Comparison of ENCODE assay signal across 9 mouse cellular contexts in genomic region chr19:33065274-33066200, GRCm38 (mm10).
A peak's percentile ranks its signal among the peaks of the same experiment; 100 is the strongest.
DNase-seq lines count a peak whose midpoint lies in the region; ATAC-seq lines count a peak whose summit lies in the region.
"Had no signal": no experiment of that assay in that cellular context is flagged by ENCODE, and none has a peak within 500 bp of the region (broad histone marks: within the 10 kb centered on the region; RNA-seq: fewer than 3 reads in every experiment).

No protein-coding gene starts in this region.

- WGBS in kidney, embryonic 15.5 days: 78% methylated on average over 19 of the region's 19 CpGs
- WGBS in kidney, embryonic 16.5 days: 71% methylated on average over 19 of the region's 19 CpGs
- WGBS in embryonic facial prominence, embryonic 14.5 days: 30% methylated on average over 19 of the region's 19 CpGs
- 53% methylated on average over 19 of the region's 19 CpGs for WGBS in stomach, embryonic 16.5 days

- H3K9me3 ChIP-seq in kidney, embryonic 15.5 days (replicated peaks): no peaks in the 10 kb centered on the region
- no peaks in the 10 kb centered on the region for H3K9me3 ChIP-seq in kidney, embryonic 16.5 days (ENCODE audit: low read length)
- H3K9me3 ChIP-seq in embryonic facial prominence, embryonic 14.5 days (ENCODE audit: control insufficient read depth, low read length): no peaks in the 10 kb centered on the region
- H3K9me3 ChIP-seq in stomach, embryonic 16.5 days (replicated peaks; ENCODE audit: control insufficient read depth, low read length): no peaks in the 10 kb centered on the region
- H3K9me3 ChIP-seq: liver, embryonic 15.5 days had no signal

- H3K4me1 ChIP-seq in kidney, embryonic 15.5 days: 0 out of 2 replicates have a peak, but pooled peaks cover 3% of the 10 kb centered on the region
- H3K4me1 ChIP-seq in kidney, embryonic 16.5 days (ENCODE audit: insufficient read depth, low read length): peaks cover 5% of the 10 kb centered on the region; the same call in 1 of the 2 replicates
- peaks cover 33% of the 10 kb centered on the region for H3K4me1 ChIP-seq in embryonic facial prominence, embryonic 14.5 days (ENCODE audit: control insufficient read depth, insufficient read depth, low read length)
- peaks cover 11% of the 10 kb centered on the region; the same call in 1 of the 2 replicates for H3K4me1 ChIP-seq in stomach, embryonic 16.5 days (ENCODE audit: control insufficient read depth, insufficient read depth, low read length)
- H3K4me1 ChIP-seq: liver, embryonic 15.5 days had no signal

- no peaks in the 10 kb centered on the region for H3K36me3 ChIP-seq in kidney, embryonic 15.5 days
- no peaks in the 10 kb centered on the region for H3K36me3 ChIP-seq in kidney, embryonic 16.5 days (ENCODE audit: insufficient read depth, low read length)
- H3K36me3 ChIP-seq in embryonic facial prominence, embryonic 14.5 days (ENCODE audit: control insufficient read depth, insufficient read depth, low read length): no peaks in the 10 kb centered on the region
- H3K36me3 ChIP-seq in stomach, embryonic 16.5 days (ENCODE audit: control insufficient read depth, insufficient read depth, low read length): no peaks in the 10 kb centered on the region
- H3K36me3 ChIP-seq: liver, embryonic 15.5 days had no signal

- 0 out of 2 replicates have a peak overlapping the region, but pooled peaks have one; percentile 14 for H3K27ac ChIP-seq in kidney, embryonic 15.5 days
- H3K27ac ChIP-seq in kidney, embryonic 16.5 days (ENCODE audit: low read length): no peak overlapping the region
- H3K27ac ChIP-seq in embryonic facial prominence, embryonic 14.5 days (replicated peaks; ENCODE audit: low read depth, low read length): peak overlapping the region; percentile 73
- peak overlapping the region; percentile 42 for H3K27ac ChIP-seq in stomach, embryonic 16.5 days (ENCODE audit: low read length)
- H3K27ac ChIP-seq: liver, embryonic 15.5 days had no signal

- no peaks in the 10 kb centered on the region for H3K27me3 ChIP-seq in kidney, embryonic 15.5 days
- H3K27me3 ChIP-seq in kidney, embryonic 16.5 days (ENCODE audit: insufficient read depth, low read length): no peaks in the 10 kb centered on the region
- H3K27me3 ChIP-seq in embryonic facial prominence, embryonic 14.5 days (replicated peaks; ENCODE audit: control insufficient read depth, insufficient read depth, low read length): no peaks in the 10 kb centered on the region
- no peaks in the 10 kb centered on the region for H3K27me3 ChIP-seq in stomach, embryonic 16.5 days (ENCODE audit: control insufficient read depth, insufficient read depth, low read length)
- H3K27me3 ChIP-seq: liver, embryonic 15.5 days had no signal

- ATAC-seq in kidney, embryonic 15.5 days (replicated peaks; ENCODE audit: low FRiP score): no peak
- no peak for ATAC-seq in kidney, embryonic 16.5 days (ENCODE audit: low FRiP score, low TSS enrichment)
- peak; percentile 54 for ATAC-seq in embryonic facial prominence, embryonic 14.5 days (ENCODE audit: low read depth)
- ATAC-seq in stomach, embryonic 16.5 days (ENCODE audit: insufficient read depth, low FRiP score): peak; percentile 80

- DNase-seq in right cerebral cortex, postnatal 10 days (ENCODE audit: low spot score in 2 of 2): peak; percentile 51 to 55
- DNase-seq in right cerebral cortex, postnatal 4 days: no peak
- DNase-seq in embryonic facial prominence, embryonic 14.5 days (ENCODE audit: low spot score): peak; percentile 87
- no peak for DNase-seq in right cerebral cortex, postnatal 36 days (ENCODE audit: low spot score in 2 of 2)
- DNase-seq: adrenal gland, postnatal 25 days had no signal

- H3K4me2 ChIP-seq in kidney, embryonic 15.5 days: no peak overlapping the region
- no peak overlapping the region for H3K4me2 ChIP-seq in kidney, embryonic 16.5 days (replicated peaks; ENCODE audit: low read depth, low read length)
- peak overlapping the region; percentile 39 for H3K4me2 ChIP-seq in embryonic facial prominence, embryonic 14.5 days (ENCODE audit: low read depth, low read length)
- H3K4me2 ChIP-seq in stomach, embryonic 16.5 days (ENCODE audit: low read depth, low read length): peak overlapping the region; percentile 14; the same call in 1 of the 2 replicates
- H3K4me2 ChIP-seq: liver, embryonic 15.5 days had no signal

- no peak overlapping the region for H3K9ac ChIP-seq in kidney, embryonic 15.5 days
- no peak overlapping the region for H3K9ac ChIP-seq in kidney, embryonic 16.5 days (replicated peaks; ENCODE audit: low read length)
- no peak overlapping the region for H3K9ac ChIP-seq in embryonic facial prominence, embryonic 14.5 days (ENCODE audit: low read depth, low read length)
- H3K9ac ChIP-seq in stomach, embryonic 16.5 days (ENCODE audit: low read length): no peak overlapping the region
- H3K9ac ChIP-seq: liver, embryonic 15.5 days had no signal

- no peak overlapping the region for H3K4me3 ChIP-seq in kidney, embryonic 15.5 days (replicated peaks)
- H3K4me3 ChIP-seq in kidney, embryonic 16.5 days (ENCODE audit: low read length): no peak overlapping the region
- no peak overlapping the region for H3K4me3 ChIP-seq in embryonic facial prominence, embryonic 14.5 days (ENCODE audit: low read depth, low read length)
- H3K4me3 ChIP-seq in stomach, embryonic 16.5 days (replicated peaks; ENCODE audit: low read length): no peak overlapping the region
- H3K4me3 ChIP-seq: liver, embryonic 15.5 days had no signal

Comparison
In these comparisons a context has a peak if more than half of its experiments do, and no peak if none do; other contexts are left out.
1. DNase-seq: peak in right cerebral cortex, postnatal 10 days (2 of 2) and embryonic facial prominence, embryonic 14.5 days (single experiment); none in right cerebral cortex, postnatal 4 days (single experiment) and right cerebral cortex, postnatal 36 days (0 of 2).
2. ATAC-seq: peak in embryonic facial prominence, embryonic 14.5 days (single experiment) and stomach, embryonic 16.5 days (single experiment); none in kidney, embryonic 15.5 days (single experiment) and kidney, embryonic 16.5 days (single experiment).
3. H3K4me2 ChIP-seq: peak in embryonic facial prominence, embryonic 14.5 days (single experiment) and stomach, embryonic 16.5 days (single experiment); none in kidney, embryonic 15.5 days (single experiment) and kidney, embryonic 16.5 days (single experiment).